Mouse (Mus musculus): Measurements from ENCODE around the gene Usp29. TPM values are rescaled to one million over a fixed set of nuclear protein-coding genes. Genes with fewer than 3 reads are reported as not detected.
A peak's percentile ranks its signal among the peaks of the same experiment; 100 is the strongest.
"Not testable (repeated sequence)": the region's sequence is repeated elsewhere in the genome, so short reads cannot be mapped to it uniquely, and the experiment has no call there.

The Usp29 gene
- polyA plus RNA-seq, 1 experiment from 2014 or later, result 42.4 TPM

- Histone ChIP-seq H3K9ac (no peak overlapping the region), H3K4me3 (no peak overlapping the region), H3K9me3 (no peaks in the 10 kb centered on the region), H3K36me3 (replicated peaks) (no peaks in the 10 kb centered on the region), H3K27ac (no peak overlapping the region), H3K27me3 (replicated peaks) (no peaks in the 10 kb centered on the region), H3K4me2 (no peak overlapping the region), H3K4me1 (peaks cover 15% of the 10 kb centered on the region)
- no peak for ATAC-seq (replicated peaks)
- 92% methylated on average over 1 of the region's 1 CpGs for WGBS
Measured at GRCm38 (mm10) chr7:6886896-6887295, 156.5 kb downstream of the Usp29 start.

DNA sequence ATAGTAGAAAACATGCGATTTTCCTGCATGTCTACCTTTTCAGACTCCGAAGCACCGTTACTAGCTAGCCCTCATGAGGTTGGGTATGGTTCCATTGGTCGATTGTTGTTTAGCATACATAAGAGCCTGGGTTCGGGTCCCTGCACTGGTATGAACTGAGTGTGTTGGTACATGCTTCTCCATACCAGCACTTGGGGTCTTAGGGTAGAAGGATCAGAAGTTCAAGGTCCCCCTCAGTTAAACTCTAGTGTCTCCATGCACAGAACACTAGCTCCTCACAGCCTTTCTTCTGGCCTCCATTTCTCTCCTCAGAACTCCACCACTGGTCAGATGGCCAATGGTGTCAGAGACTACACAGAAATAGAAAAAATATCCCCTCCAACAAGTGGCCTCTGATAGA, 159.5 kb downstream of the Usp29 start:
- Histone ChIP-seq H3K27me3 (replicated peaks) (no peaks in the 10 kb centered on the region), H3K36me3 (replicated peaks) (no peaks in the 10 kb centered on the region), H3K4me1 (peaks cover 25% of the 10 kb centered on the region), H3K9ac (no peak overlapping the region), H3K27ac (no peak overlapping the region), H3K4me3 (no peak overlapping the region), H3K4me2 (no peak overlapping the region), H3K9me3 (no peaks in the 10 kb centered on the region)
- no peak for ATAC-seq (replicated peaks)
- WGBS, result 95% methylated on average over 5 of the region's 5 CpGs

- no peaks in the 10 kb centered on the region for H3K36me3 ChIP-seq (replicated peaks)
- peak overlapping the region; percentile 60 for H3K27ac ChIP-seq
- 50% methylated on average over 3 of the region's 3 CpGs for WGBS
- no peak overlapping the region for H3K4me3 ChIP-seq
- peak; percentile 64 for ATAC-seq (replicated peaks)
- no peaks in the 10 kb centered on the region for H3K27me3 ChIP-seq (replicated peaks)
- no peaks in the 10 kb centered on the region for H3K9me3 ChIP-seq
- no peak overlapping the region for H3K9ac ChIP-seq
- no peak overlapping the region for H3K4me2 ChIP-seq
- peaks cover 25% of the 10 kb centered on the region for H3K4me1 ChIP-seq
Measured at GRCm38 (mm10) chr7:6891206-6891605, 160.8 kb downstream of the Usp29 start.

DNA sequence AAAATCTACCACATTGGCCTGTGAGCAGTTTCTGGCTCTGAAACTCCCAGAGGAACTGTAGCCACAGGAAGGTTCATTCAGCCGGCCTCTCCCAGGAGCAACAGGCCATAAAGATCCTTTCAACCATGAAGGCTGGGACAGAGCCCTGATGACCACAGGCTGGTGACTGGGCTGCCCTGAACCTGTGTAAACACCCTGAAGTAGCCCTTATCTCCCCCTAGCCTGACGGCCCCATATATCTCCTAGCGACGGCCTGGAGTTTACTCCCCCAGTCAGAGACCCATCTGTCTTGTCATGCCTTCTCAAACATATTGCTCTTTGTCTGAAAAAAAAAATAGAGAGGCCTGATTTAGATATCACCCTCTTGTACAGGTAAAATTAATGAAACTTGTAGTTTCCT, 166.6 kb downstream of the Usp29 start:
- 48% methylated on average over 4 of the region's 4 CpGs for WGBS
- not testable (repeated sequence) for H3K36me3 ChIP-seq (replicated peaks); H3K9me3 ChIP-seq; H3K27ac ChIP-seq; H3K4me2 ChIP-seq; H3K27me3 ChIP-seq (replicated peaks); H3K4me1 ChIP-seq; ATAC-seq (replicated peaks); H3K9ac ChIP-seq; H3K4me3 ChIP-seq

DNA sequence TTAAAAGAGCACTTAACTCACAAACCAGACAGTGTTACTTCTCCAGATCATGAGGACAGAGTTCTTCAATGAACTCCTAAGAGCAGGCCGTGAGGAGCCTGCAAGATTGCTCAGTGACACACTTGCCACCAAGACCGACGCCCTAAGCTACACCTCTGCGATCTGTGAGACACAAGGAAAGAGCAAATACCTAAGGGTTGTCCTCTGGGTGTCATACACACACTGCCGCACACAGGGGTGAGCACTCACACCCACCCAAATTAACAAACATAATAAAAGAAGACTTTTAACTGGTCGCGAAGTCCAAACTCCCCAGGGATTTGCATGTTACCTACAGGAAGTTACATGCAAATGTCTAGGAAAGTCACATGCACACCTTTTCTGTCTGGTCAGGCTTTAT, 170.3 kb downstream of the Usp29 start:
- WGBS, result 93% methylated on average over 7 of the region's 7 CpGs
- Histone ChIP-seq H3K36me3 (replicated peaks) (no peaks in the 10 kb centered on the region), H3K9ac (no peak overlapping the region), H3K27me3 (replicated peaks) (no peaks in the 10 kb centered on the region), H3K4me3 (no peak overlapping the region), H3K4me2 (no peak overlapping the region), H3K27ac (no peak overlapping the region), H3K4me1 (no peaks in the 10 kb centered on the region), H3K9me3 (no peaks in the 10 kb centered on the region)
- no peak for ATAC-seq (replicated peaks)

DNA sequence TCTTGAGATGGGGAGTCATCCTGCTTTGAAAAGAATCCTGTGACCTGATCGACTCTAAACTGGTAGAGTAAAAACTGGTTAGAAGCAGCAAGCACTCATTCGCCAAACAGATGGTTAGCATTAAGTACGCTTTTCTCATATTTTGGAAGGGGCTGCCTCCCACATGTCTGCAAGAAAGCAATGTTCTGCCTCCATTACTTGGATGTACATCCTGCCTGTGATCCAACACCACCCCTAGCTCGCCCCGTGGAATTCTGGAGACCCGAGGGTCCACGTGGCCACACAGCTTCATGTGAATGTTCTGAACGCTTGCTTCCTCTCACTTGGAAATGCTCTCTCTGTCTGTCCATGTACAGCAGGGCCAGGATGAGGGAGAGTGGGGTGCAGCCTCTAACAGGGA, 173.1 kb downstream of the Usp29 start:
- Histone ChIP-seq H3K36me3 (replicated peaks) (no peaks in the 10 kb centered on the region), H3K27me3 (replicated peaks) (no peaks in the 10 kb centered on the region), H3K27ac (no peak overlapping the region), H3K4me3 (no peak overlapping the region), H3K4me1 (no peaks in the 10 kb centered on the region), H3K9ac (no peak overlapping the region), H3K4me2 (no peak overlapping the region), H3K9me3 (no peaks in the 10 kb centered on the region)
- WGBS, result 89% methylated on average over 8 of the region's 8 CpGs
- no peak for ATAC-seq (replicated peaks)

GRCm38 (mm10) chr7:6910527-6910926, 180.1 kb downstream of the Usp29 start:
- 83% methylated on average over 7 of the region's 7 CpGs for WGBS
- no peak overlapping the region for H3K4me3 ChIP-seq
- H3K27me3 ChIP-seq (replicated peaks), result no peaks in the 10 kb centered on the region
- no peak for ATAC-seq (replicated peaks)
- no peak overlapping the region for H3K4me2 ChIP-seq
- no peaks in the 10 kb centered on the region for H3K36me3 ChIP-seq (replicated peaks)
- no peaks in the 10 kb centered on the region for H3K9me3 ChIP-seq
- H3K27ac ChIP-seq, result no peak overlapping the region
- H3K4me1 ChIP-seq, result peaks cover 24% of the 10 kb centered on the region
- no peak overlapping the region for H3K9ac ChIP-seq

DNA sequence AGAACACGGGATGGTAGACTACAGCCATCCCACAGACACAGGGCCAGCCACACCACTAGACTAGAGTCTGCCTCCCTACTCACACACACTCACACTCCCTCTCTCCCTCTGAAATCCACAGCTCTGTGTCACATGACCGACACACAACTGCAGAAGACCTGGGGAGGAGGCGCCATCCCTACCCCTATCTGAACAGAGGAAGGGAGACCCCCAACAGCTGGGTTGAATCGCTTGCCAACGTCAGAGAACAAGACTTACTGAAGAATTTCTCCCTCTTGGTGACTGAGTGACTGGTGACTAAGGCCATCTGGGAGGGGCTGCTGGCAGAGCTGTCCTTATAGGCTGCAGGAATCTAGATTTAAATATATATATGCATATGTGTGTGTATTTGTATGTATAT, 181.4 kb downstream of the Usp29 start:
- Histone ChIP-seq H3K4me2 (no peak overlapping the region), H3K9ac (no peak overlapping the region), H3K27ac (no peak overlapping the region), H3K9me3 (no peaks in the 10 kb centered on the region), H3K4me1 (peaks cover 24% of the 10 kb centered on the region), H3K27me3 (replicated peaks) (no peaks in the 10 kb centered on the region), H3K36me3 (replicated peaks) (no peaks in the 10 kb centered on the region), H3K4me3 (no peak overlapping the region)
- ATAC-seq (replicated peaks), result no peak
- WGBS, result 75% methylated on average over 5 of the region's 5 CpGs

DNA sequence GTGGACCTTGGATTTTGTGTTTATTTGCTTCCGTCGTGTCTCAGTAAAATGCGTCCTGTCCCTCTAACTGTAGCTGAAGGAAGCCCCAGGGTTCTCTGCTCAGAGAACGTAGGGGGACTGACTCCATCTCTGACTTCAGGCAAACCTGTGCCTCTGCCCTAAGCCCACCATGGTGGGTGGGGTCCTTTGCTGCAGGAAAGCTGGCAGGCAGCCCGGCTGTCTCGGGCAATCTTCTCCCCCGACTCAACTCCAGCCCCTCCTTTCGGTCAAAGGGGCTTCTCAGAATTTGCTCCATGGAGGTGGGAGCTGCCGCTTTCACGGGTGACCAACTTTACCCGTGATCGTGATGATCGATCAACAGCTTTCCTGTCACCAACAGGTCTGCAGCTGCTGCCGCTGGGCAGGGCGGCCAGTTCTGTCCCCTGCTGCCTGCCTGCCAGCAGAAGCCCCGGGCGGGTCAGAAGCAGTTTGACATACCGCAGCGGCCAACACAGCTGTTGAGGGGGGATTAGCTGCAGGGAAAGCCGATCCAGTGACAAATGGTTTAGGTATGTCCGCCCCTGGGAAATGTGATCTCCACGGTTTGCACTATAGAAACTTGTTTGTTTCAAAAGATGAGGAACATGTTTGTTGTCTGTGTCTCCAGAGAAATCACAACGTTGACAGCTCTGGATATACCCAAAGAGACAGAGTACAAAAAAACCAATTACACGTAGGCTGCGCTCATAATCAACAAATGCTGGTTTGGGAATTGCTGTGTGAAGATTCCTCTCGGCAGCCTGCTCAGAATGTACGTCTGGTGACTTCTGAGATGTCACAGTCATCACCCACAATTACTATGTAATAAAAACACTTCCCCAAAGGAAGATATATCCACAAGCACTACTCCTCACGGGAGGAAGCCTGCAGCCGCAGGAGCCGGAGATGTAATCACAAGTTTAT, 183.3 kb downstream of the Usp29 start:
- Histone ChIP-seq H3K4me3 (peak overlapping the region; percentile 26), H3K27ac (peak overlapping the region; percentile 74), H3K9ac (peak overlapping the region; percentile 25; the same call in 1 of the 2 replicates), H3K4me1 (peaks cover 39% of the 10 kb centered on the region), H3K9me3 (no peaks in the 10 kb centered on the region), H3K27me3 (replicated peaks) (no peaks in the 10 kb centered on the region), H3K4me2 (peak overlapping the region; percentile 50), H3K36me3 (replicated peaks) (no peaks in the 10 kb centered on the region)
- ATAC-seq (replicated peaks), result peak; percentile 50
- 10% methylated on average over 30 of the region's 30 CpGs for WGBS

- Histone ChIP-seq H3K4me3 (no peak overlapping the region), H3K36me3 (replicated peaks) (no peaks in the 10 kb centered on the region), H3K9me3 (no peaks in the 10 kb centered on the region), H3K27me3 (replicated peaks) (no peaks in the 10 kb centered on the region), H3K4me2 (no peak overlapping the region), H3K4me1 (peaks cover 52% of the 10 kb centered on the region), H3K9ac (no peak overlapping the region), H3K27ac (peak overlapping the region; percentile 47; the same call in 1 of the 2 replicates)
- ATAC-seq (replicated peaks), result no peak
- WGBS, result 68% methylated on average over 5 of the region's 5 CpGs
Measured at GRCm38 (mm10) chr7:6917126-6917525, 186.7 kb downstream of the Usp29 start.

DNA sequence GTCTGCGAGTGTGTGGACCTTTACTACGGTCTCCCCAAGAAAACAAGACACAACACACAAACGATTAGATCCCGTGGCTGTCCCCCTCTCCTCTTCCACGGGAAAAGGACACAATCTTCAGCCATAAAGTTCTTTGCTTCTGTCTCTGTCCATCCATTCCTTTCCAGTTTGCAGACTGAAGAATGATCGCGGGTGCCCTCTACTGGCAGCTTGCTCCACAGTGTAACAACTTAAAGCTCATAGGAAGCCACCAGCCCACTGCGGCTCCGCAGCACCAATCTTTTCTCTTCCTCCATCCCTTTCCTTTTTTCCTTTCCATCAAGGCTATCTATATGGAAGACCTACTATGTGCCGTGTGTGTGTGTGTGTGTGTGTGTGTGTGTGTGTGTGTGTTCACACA, 187.9 kb downstream of the Usp29 start:
- no peaks in the 10 kb centered on the region for H3K27me3 ChIP-seq (replicated peaks)
- H3K27ac ChIP-seq, result peak overlapping the region; percentile 47
- H3K9ac ChIP-seq, result no peak overlapping the region
- 12% methylated on average over 10 of the region's 10 CpGs for WGBS
- H3K4me2 ChIP-seq, result no peak overlapping the region
- no peak overlapping the region for H3K4me3 ChIP-seq
- peak; percentile 55 for ATAC-seq (replicated peaks)
- no peaks in the 10 kb centered on the region for H3K9me3 ChIP-seq
- H3K36me3 ChIP-seq (replicated peaks), result no peaks in the 10 kb centered on the region
- peaks cover 44% of the 10 kb centered on the region for H3K4me1 ChIP-seq

DNA sequence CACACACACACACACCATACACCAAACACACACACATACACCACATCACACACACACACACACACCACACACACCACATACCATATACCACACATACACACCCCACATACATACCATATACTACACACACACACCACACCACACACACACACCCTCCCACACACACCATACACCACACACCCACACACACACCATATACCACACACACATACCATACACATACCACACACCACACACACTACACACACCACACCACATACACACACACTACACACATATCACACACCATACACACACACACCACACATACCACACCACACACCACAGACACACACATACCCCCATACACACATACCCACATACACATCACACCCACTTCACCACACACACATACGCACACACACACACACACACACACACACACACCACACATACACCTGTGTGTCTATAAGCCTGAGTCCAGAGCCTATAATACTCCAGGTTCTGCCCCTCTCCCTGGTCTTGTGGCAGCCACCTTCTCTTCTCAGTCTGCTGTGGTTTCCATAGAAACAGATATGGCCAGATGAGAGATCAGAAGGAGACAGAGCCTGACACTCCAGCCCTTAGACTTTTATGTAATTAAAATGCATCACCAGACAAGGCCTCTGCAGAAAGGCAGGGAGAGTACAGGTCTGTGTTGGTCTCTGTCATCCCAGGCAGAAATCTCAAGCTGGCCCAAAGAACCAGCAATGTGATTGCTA, 188.9 kb downstream of the Usp29 start:
- H3K4me1 ChIP-seq, result peaks cover 44% of the 10 kb centered on the region
- no peak overlapping the region for H3K9ac ChIP-seq
- 73% methylated on average over 1 of the region's 1 CpGs for whole genome bisulfite sequencing
- peak overlapping the region; percentile 74 for H3K27ac ChIP-seq
- H3K27me3 ChIP-seq (replicated peaks), result no peaks in the 10 kb centered on the region
- H3K4me3 ChIP-seq, result no peak overlapping the region
- H3K4me2 ChIP-seq, result no peak overlapping the region
- ATAC-seq (replicated peaks), result peak; percentile 62
- no peaks in the 10 kb centered on the region for H3K9me3 ChIP-seq
- no peaks in the 10 kb centered on the region for H3K36me3 ChIP-seq (replicated peaks)
